Mouse (Mus musculus): ENCODE measurements at regions not wholly inside any gene's neighbourhood (a gene's known extent, or its start where the extent isn't known, plus 50 kb on each side); places are given as distances from the start of the nearest gene placed in this dataset.

DNA sequence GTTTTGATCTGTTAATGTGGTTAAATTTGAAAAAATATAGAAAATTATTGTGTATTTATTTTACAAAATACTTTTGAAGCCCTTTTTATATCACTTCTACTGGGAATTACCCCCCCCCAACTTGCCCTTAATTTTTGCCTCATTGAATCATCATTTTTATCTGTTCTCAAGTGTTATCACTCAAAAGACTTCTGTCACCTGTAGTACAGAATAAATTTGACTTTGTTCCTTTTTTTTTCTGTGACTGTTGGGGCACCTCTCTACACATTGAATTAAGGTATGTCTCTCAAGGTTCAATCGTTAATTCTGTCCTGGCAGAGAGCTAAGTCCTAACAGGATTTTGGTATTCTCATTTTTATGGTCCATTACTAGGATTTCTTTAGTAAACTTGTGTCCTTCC, 1123.0 kb upstream of the Cited2 start:
- DNase-seq, result no peak

DNA sequence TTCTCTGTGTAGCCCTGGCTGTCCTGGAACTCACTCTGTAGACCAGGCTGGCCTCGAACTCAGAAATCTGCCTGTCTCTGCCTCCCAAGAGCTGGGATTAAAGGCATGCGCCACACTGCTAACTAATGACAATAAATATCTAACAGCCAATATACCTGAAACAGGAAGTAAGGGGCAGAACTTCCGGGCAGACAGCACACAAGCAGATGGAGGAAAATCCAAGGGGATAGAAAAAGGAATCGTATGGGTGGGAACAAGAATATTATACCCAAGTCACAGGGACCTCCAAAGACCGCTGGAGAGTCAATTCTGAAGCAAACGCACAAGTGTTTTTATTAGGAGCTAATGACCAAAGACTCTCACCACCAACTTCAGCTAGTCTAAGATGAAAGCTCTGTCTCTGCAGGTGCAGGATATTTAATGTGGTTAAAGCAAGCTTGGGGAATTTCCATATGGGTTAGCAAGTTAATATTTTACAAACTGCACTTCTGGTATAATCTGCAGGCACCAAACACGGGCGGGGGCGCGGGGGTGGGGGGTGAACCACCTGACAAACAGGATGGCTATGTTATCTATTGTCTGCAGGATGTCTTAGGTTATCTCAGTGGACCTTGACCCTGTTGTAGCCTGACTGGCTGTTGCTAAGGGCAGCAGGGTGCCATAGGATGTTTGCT, 1122.3 kb upstream of the Cited2 start:
- no peak for DNase-seq

GRCm38 (mm10) chr10:16601225-16601595, 1121.8 kb upstream of the Cited2 start:
- no peak for DNase-seq

DNA sequence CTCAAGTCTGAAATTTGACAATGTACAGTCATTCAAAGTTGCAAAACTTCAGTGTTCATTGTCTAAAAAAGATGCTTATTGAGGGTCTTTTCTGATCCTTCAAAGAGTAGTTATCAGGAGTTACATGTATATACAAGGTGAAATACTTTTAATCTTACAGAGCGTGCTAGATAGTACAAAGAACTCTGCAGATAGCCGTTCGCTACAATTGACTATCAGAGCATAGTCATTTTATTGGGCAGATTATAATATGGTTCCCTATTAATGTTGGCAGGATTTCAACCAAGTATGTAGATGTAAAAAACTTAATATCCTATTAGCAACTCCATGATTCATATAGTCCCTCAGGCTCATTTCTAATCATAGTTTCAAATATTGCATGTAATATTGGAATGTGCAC, 1114.7 kb upstream of the Cited2 start:
- no peak for DNase-seq

- no peak for DNase-seq
These were observed 1104.3 kb upstream of the Cited2 start for GRCm38 (mm10) chr10:16618752-16619151.

- no peak for DNase-seq
These were observed 1103.4 kb upstream of the Cited2 start for GRCm38 (mm10) chr10:16619584-16619983.

DNA sequence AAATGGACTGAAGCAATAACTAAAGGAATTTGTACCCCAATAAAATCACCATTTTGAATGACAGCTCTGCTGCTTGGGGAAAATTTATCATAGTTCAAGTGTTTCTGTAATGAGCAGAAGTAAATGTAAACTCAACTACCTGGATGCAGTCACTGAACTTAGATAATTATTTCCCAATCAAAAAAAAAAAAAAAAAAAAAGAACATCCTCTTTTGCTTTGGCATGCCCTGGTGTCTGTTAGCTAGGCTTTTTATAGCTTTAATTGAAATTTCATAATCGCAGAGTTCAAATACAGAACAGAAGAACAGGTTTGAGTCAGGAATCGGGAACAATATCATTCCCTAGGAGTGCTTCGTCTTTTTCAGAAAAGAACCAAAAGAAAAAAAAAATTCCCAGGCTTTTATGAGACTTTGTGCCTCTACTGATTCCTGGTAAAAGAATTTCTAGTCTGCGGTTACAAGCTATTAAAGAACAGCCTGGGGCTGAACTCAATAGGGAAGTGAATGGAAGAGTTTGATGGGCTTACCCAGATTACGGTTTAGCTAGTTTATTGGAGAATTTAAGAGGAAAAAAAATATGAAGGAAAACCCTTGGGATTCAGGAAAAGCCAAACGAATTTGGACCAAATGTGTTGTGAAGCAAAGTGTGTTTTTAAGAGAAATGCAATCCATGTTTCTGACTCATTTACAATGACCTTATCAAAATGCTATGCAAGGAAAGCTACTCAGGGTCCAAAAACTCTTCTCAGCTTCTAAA, 1102.0 kb upstream of the Cited2 start:
- no peak for DNase-seq

DNA sequence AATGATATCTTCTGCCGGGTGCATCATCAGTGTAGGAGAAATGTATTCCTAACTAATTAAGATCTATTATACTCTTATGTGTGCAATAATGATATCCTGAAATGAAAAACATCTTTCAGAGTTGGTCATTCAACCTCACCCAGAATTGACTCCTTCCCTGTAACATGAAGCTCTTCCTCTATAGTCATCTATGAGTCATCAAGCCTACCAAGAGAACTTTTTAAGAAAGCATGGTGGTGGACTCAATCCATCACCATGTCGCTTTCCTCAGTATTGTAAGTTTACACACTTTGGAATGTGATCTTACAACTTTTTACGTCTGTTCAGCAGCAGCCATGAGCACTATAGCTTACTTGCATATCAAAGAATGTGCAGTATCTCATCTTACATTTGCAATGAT, 1100.2 kb upstream of the Cited2 start:
- no peak for DNase-seq

- no peak for DNase-seq
These were observed 1089.8 kb upstream of the Cited2 start for GRCm38 (mm10) chr10:16633236-16633635.

- DNase-seq, result no peak
These were observed 1087.6 kb upstream of the Cited2 start for GRCm38 (mm10) chr10:16635463-16635862.

- no peak for DNase-seq
These were observed 1086.0 kb upstream of the Cited2 start for GRCm38 (mm10) chr10:16637006-16637405.

GRCm38 (mm10) chr10:16638111-16638510, 1084.9 kb upstream of the Cited2 start:
- no peak for DNase-seq

GRCm38 (mm10) chr10:16640136-16640535, 1082.9 kb upstream of the Cited2 start:
- no peak for DNase-seq

GRCm38 (mm10) chr10:16650120-16650519, 1072.9 kb upstream of the Cited2 start:
- DNase-seq, result no peak

DNA sequence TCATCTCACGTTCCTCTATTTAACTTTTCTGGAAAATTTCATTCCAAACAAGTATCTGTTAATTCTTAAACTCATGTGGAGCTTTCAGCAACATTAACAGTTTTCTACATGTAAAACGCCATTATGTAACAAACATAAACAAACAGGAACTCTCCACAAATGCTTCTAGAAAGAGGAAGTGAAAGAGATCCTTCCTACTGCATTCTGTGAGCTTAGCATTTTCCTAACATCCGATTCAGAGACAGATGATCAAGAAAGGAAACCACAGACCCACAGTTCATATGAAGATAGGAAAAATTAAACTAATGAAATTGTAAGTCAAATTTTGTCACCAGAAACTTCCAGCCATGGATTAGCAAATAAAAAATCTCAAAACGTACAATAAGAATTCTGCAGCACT, 1070.6 kb upstream of the Cited2 start:
- no peak for DNase-seq

DNA sequence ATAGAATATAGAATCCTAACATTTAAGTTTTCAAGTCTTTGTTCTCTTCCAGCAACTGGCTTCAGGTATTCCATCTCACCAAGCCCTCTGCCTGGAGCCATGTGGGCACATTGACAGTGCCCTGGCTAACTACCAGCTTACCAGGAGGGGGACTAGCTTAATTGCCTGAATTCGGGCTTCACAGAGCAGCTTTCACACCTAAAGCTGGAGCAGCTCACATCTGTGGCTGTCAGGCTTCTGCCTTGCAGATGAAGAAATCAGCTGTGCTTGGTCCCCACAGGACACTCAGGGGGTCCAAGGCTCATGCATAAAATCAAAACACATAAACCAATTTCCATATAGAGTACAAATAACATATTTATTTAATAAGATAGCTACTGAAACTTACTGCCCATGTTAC, 1058.5 kb upstream of the Cited2 start:
- DNase-seq, result no peak

DNA sequence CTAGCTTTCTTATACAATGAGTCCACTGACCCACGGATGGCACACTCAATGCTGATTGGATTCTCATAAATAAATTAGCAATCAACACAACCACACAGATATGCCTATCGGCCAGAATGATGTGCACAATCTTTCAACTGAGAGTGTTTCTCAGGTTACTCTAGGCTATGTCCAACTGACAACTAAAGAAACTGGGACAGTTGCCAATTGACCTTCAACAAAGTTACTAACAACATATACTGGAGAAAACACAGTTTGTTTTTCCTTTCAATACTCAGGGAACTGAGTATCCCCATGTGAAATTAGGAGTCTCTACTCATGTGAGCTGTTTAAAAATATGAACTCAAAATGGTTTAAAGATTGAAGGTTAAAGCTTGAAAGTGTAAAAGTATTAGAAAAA, 1052.7 kb upstream of the Cited2 start:
- DNase-seq, result no peak

DNA sequence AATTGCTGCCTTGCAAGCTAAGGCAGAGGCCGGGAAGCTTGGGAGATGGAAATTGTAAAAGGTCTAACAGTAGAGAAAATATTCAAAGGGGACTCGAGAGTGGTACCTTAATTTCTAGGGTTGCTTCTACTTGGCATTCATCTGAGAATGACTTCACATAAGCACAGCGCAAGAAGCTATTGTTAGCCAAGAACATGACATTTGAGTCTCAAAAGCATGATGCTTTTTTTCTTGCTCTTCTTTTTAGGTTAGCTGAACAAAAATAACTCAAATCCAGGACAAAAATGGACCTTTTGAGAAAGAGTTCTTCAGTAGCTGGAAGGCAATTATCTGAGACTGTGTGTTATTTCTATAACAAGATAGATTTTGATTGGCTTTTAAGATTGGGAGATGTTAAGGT, 1042.0 kb upstream of the Cited2 start:
- no peak for DNase-seq

- DNase-seq, result no peak
These were observed 1037.7 kb upstream of the Cited2 start for GRCm38 (mm10) chr10:16685352-16685751.

DNA sequence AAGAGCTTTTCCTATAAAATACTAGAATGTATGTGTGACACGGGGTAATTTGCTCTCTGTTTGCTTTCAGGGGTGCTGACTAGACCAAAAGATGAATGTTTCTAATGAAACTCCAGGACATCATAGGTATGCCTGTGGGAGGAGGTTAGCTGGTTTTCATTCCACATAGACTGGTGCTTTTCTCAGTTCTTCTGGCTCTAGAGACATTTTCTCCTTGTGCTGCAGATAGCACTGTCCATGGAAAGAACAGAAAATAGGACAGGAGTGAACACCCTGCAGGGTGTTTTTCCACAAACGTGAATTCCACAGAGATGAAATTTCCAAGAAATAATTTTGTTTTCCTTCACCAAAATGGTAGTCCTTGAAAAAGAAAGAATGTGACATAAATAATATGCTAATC, 1016.0 kb upstream of the Cited2 start:
- no peak for DNase-seq

DNA sequence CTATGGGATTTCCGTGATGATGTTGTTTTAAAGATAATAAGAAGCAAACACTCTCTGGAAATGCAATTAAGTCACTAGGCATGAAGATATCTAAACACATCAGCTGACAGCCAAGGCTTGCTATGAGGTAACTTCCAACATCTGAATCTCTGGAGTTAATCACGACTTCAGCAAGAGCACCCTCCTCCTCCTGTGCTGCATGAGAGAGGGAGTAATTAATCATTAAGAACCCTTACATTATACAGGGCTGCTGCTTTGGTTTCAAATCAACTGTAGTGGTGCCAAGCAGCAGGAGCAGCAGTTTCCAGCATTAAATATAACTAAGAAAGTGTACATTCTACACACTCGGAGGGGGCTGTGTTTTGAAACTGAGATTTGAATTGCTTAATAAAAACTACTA, 1009.9 kb upstream of the Cited2 start:
- DNase-seq, result no peak

DNA sequence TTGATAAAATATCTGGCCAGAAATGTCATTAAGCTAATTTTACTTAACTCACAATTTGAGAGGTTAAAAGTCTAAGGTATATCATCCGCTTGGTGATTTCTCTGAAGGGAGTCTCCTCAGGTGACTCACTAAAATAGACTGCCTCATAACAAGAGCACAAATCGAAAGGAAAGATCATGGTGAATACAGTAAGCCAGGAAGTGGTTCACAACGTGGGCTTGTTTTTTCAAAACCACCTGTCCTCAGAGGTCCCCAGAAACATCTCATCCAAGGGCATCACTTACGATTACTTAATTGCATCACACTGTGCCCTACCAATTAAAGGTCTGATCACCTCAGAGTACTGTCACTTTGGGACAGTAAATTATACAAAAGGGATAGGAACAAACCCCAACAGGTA, 1009.0 kb upstream of the Cited2 start:
- no peak for DNase-seq

GRCm38 (mm10) chr10:16714526-16714925, 1008.5 kb upstream of the Cited2 start:
- DNase-seq, result no peak

GRCm38 (mm10) chr10:16742246-16742645, 980.8 kb upstream of the Cited2 start:
- no peak for DNase-seq

DNA sequence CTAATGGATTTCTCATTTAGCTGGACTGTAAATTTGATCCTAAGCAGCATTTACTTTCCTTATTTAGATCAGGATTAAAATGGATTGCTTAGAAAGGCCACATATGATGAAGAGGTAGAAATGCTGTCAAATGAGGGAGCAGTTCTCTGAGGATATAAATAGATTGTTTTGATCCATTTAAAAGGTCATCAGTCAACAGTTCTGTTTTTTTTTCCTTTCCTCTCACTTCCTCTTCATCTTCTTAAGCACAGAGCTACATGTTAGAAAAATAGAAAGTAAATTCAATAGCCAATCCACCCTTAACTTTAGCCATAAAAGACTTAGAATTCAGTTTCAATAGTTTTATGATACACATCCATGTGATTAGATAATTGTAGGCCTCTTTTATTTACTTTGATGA, 971.5 kb upstream of the Cited2 start:
- no peak for DNase-seq

Measured in thymus, postnatal 14 days (tissue).